Mouse (Mus musculus) neural tube, embryonic 11.5 days (tissue): Measurements from ENCODE around the gene Mxd1. TPM values are rescaled to one million over a fixed set of nuclear protein-coding genes. Genes with fewer than 3 reads are reported as not detected.

Experiments used
- ATAC-seq: fragments of 200-750 bp; cut with Nextera tagmentation; 2 replicates; pipeline ENCODE4 v1.8.0; 2017; ENCODE audit warnings: moderate number of reproducible peaks, mild to moderate bottlenecking, moderate TSS enrichment, moderate library complexity; ENCODE audit not compliant: insufficient read depth, low FRiP score, low TSS enrichment
- DNase-seq: peaks from one replicate; pipeline ENCODE4 v3.0.0-alpha.2; 2015; ENCODE audit warnings: low spot score
- H3K27ac ChIP-seq: fragments of 300-500 bp; sonication (generic); 2 replicates; pipeline ENCODE4 v1.5.1; 2014; ENCODE audit warnings: low read depth, mild to moderate bottlenecking, low read length
- H3K27me3 ChIP-seq: fragments of 300-500 bp; sonication (generic); 2 replicates; pipeline ENCODE4 v1.6.1; 2014; ENCODE audit warnings: mild to moderate bottlenecking, low read length, mixed read lengths; ENCODE audit not compliant: control insufficient read depth, insufficient read depth
- H3K36me3 ChIP-seq: fragments of 300-500 bp; sonication (generic); 2 replicates; pipeline ENCODE4 v1.6.1; 2014; ENCODE audit warnings: mild to moderate bottlenecking, low read length, moderate library complexity, mixed read lengths; ENCODE audit not compliant: control insufficient read depth, insufficient read depth
- H3K4me1 ChIP-seq: fragments of 300-500 bp; sonication (generic); 2 replicates; pipeline ENCODE4 v1.6.1; 2014; ENCODE audit warnings: low read length, mixed read lengths; ENCODE audit not compliant: control insufficient read depth, insufficient read depth
- H3K4me2 ChIP-seq: fragments of 300-500 bp; sonication (generic); 2 replicates; pipeline ENCODE4 v1.6.1; 2014; ENCODE audit warnings: low read depth, mild to moderate bottlenecking, moderate library complexity
- H3K4me3 ChIP-seq: fragments of 300-500 bp; sonication (generic); 2 replicates; pipeline ENCODE4 v1.5.1; 2014; ENCODE audit warnings: low read depth, low read length
- H3K9ac ChIP-seq: fragments of 300-500 bp; sonication (generic); 2 replicates; pipeline ENCODE4 v1.6.1; 2014; ENCODE audit warnings: mild to moderate bottlenecking, low read length
- H3K9me3 ChIP-seq: fragments of 300-500 bp; sonication (generic); 2 replicates; pipeline ENCODE4 v1.6.1; 2016; ENCODE audit warnings: low read length; ENCODE audit not compliant: control insufficient read depth
- WGBS: fragments of 180-500 bp; shearing (Covaris S2); extraction: QIAGEN DNeasy Blood & Tissue Kit; methylation state at CpG from one replicate; pipeline ENCODE4 v1.1.7; 2014; 5-methylcytosine and 5-hydroxymethylcytosine counted together
- polyA plus RNA-seq: library from polyadenylated mRNA; unstranded; fragments of >200 nt; fragmentation: Nextera tagmentation; extraction: Ambion mirVana; gene quantifications from 2 replicates; pipeline ENCODE4 v1.2.1, GENCODE M21; 2014

Gene Mxd1
- polyA plus RNA-seq, 1 experiment from 2014 or later, result 24.8 TPM

DNA sequence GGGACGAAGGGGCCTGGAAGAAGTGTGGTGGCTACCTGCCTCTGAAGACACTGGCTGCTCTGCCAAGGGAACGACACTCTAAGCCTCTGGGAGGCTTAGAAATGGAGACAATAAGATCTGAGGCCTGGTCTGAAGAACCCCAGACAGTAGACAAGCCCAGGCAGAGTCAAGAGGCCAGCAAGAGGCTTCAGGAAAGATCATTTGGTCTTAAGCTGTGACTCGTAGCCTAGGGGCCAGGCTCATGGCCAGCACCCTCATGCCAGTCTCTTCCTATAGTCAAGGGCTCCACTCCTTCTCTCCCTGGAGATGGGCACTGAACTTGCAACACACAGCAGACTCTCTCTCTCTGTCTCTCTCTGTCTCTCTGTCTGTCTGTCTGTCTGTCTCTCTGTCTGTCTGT lies 28.8 kb downstream of the Mxd1 start:
- no peak overlapping the region for H3K27ac ChIP-seq
- H3K4me2 ChIP-seq, result no peak overlapping the region
- H3K27me3 ChIP-seq, result no peaks in the 10 kb centered on the region
- 87% methylated on average over 3 of the region's 3 CpGs for WGBS
- H3K4me3 ChIP-seq, result no peak overlapping the region
- no peak for DNase-seq
- H3K4me1 ChIP-seq, result no peaks in the 10 kb centered on the region
- H3K9ac ChIP-seq, result no peak overlapping the region
- H3K36me3 ChIP-seq, result no peaks in the 10 kb centered on the region
- no peak for ATAC-seq
- no peaks in the 10 kb centered on the region for H3K9me3 ChIP-seq

GRCm38 (mm10) chr6:86639180-86640160 lies 29.5 kb downstream of the Mxd1 start:
- ATAC-seq, result no peak
- Histone ChIP-seq H3K9me3 (no peaks in the 10 kb centered on the region), H3K4me3 (no peak overlapping the region), H3K4me1 (no peaks in the 10 kb centered on the region), H3K4me2 (no peak overlapping the region), H3K9ac (no peak overlapping the region), H3K36me3 (no peaks in the 10 kb centered on the region), H3K27me3 (no peaks in the 10 kb centered on the region), H3K27ac (no peak overlapping the region)
- 78% methylated on average over 18 of the region's 18 CpGs for WGBS
- no peak for DNase-seq

- Histone ChIP-seq H3K27ac (no peak overlapping the region), H3K9ac (no peak overlapping the region), H3K36me3 (no peaks in the 10 kb centered on the region), H3K9me3 (no peaks in the 10 kb centered on the region), H3K4me3 (no peak overlapping the region), H3K4me1 (no peaks in the 10 kb centered on the region), H3K4me2 (no peak overlapping the region), H3K27me3 (no peaks in the 10 kb centered on the region)
- ATAC-seq (no peak), DNase-seq (no peak)
- 32% methylated on average over 2 of the region's 2 CpGs for WGBS
Observed at GRCm38 (mm10) chr6:86638434-86638833, 30.5 kb downstream of the Mxd1 start.

DNA sequence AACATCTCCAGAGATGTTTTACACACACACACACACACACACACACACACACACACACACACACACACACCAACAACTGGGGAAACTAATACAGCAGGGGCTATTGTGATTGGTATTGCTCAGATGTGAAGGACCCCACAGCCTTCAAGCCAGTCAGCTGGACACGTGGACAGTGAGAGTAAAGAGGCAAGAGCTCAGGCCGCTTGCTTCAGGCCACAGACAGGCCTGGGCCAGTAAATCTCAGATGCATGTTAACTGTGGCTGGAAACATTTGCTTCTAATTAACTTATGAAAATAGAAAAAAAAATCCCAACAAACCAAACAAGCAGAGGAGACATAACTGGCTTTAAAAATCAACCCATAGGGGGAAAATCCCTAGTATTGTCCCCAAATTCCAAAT lies 31.1 kb downstream of the Mxd1 start:
- Histone ChIP-seq H3K9me3 (no peaks in the 10 kb centered on the region), H3K36me3 (no peaks in the 10 kb centered on the region), H3K4me2 (no peak overlapping the region), H3K4me1 (no peaks in the 10 kb centered on the region), H3K27ac (no peak overlapping the region), H3K9ac (no peak overlapping the region), H3K27me3 (no peaks in the 10 kb centered on the region), H3K4me3 (no peak overlapping the region)
- DNase-seq (no peak), ATAC-seq (no peak)
- 71% methylated on average over 2 of the region's 2 CpGs for WGBS

- no peak overlapping the region for H3K9ac ChIP-seq
- 80% methylated on average over 4 of the region's 4 CpGs for WGBS
- no peak for ATAC-seq
Observed at GRCm38 (mm10) chr6:86637171-86637835, 31.7 kb downstream of the Mxd1 start.

DNA sequence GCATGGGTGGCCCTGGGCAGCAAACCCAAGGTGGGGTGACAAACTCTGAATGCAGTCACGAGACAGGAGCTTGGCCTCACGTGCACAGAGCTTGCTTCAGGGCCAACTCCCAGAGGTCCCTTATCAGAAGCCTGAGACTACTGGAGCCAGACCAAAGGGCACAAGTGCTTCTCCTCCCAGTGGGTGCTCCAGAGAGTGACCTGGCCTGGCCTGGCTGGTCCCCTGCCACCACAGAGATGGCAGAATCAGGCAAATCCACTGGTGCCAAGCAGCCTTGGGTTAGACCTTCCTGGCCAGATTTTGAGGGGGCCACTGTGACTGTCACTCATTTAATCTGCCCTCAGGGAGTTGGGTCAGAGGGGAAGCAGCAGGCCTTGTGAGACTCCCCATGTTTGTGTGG lies 32.5 kb downstream of the Mxd1 start:
- Histone ChIP-seq H3K27me3 (no peaks in the 10 kb centered on the region), H3K9ac (no peak overlapping the region), H3K9me3 (no peaks in the 10 kb centered on the region), H3K4me2 (no peak overlapping the region), H3K4me3 (no peak overlapping the region), H3K4me1 (no peaks in the 10 kb centered on the region), H3K36me3 (no peaks in the 10 kb centered on the region), H3K27ac (no peak overlapping the region)
- no peak for ATAC-seq
- WGBS, result 83% methylated on average over 2 of the region's 2 CpGs
- DNase-seq, result no peak

More at GRCm38 (mm10) chr6:86637171-86637835, 31.7 kb downstream of the Mxd1 start:
- Histone ChIP-seq H3K27ac (no peak overlapping the region), H3K27me3 (no peaks in the 10 kb centered on the region), H3K9me3 (no peaks in the 10 kb centered on the region), H3K4me2 (no peak overlapping the region), H3K36me3 (no peaks in the 10 kb centered on the region), H3K4me3 (no peak overlapping the region), H3K4me1 (no peaks in the 10 kb centered on the region)
- no peak for DNase-seq

DNA sequence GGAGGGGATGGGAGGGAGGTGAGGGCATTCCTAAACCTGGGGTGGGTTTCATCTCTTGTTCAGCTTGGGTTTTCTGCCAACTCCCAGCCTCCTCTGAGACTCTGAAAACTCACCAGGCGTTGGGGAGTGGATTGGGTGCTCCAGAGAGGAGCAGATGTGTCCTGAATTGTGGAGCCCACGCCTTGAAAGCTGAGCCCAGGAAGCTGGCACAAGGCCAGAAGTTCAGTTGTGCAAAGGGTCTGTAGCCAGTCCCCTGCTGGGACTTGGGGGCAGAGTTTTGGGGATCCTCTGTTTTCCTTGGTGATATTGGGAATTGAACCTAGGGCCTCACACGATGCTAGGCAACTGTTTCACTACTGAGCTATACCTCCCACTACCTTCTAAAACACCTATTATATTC lies 38.8 kb downstream of the Mxd1 start:
- ATAC-seq (no peak), DNase-seq (no peak)
- Histone ChIP-seq H3K36me3 (no peaks in the 10 kb centered on the region), H3K4me1 (no peaks in the 10 kb centered on the region), H3K27ac (no peak overlapping the region), H3K4me2 (no peak overlapping the region), H3K4me3 (no peak overlapping the region), H3K9me3 (no peaks in the 10 kb centered on the region), H3K27me3 (no peaks in the 10 kb centered on the region), H3K9ac (no peak overlapping the region)
- WGBS, result 73% methylated on average over 3 of the region's 3 CpGs

DNA sequence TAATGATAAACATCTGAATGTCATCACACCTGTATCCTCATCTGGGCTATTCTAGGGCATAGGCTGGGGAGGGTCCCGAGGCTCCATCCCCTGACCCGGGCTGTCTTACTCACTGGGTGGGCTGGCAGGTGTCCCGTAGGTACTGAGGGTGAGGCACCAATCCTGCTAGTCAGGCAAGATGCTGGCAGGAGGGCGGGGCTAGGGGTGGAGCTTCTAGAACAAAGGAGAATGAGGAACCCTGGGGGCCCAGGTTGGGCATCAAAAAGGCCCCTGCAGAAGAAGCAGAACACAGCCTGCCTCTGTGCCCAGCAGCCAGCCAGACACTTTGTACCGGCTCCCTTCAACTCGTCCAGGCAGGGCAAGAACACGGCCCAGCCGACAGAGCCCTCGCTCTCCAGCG lies 41.0 kb downstream of the Mxd1 start, which contains the start of gene Asprv1:
Asprv1 (plus strand) TSS at position 219 of the 400 bp plus-strand sequence.
- H3K9me3 ChIP-seq, result no peaks in the 10 kb centered on the region
- H3K9ac ChIP-seq, result no peak within 1 kb of the TSS
- 47% methylated on average over 10 of the region's 10 CpGs for WGBS
- no peaks in the 10 kb centered on the region for H3K4me1 ChIP-seq
- H3K4me3 ChIP-seq, result no peak within 1 kb of the TSS
- no peak within 1 kb of the TSS for H3K27ac ChIP-seq
- DNase-seq (no peak), ATAC-seq (no peak)
- no peak within 1 kb of the TSS for H3K4me2 ChIP-seq
- H3K27me3 ChIP-seq, result no peaks in the 10 kb centered on the region
- H3K36me3 ChIP-seq, result no peaks in the 10 kb centered on the region
